Mouse (Mus musculus): ENCODE data around the gene Nyap1.

GRCm38 (mm10) chr5:137786109-137786942, 44.9 kb upstream of the Nyap1 start:
- TF ChIP-seq CTCF (IDR thresholded peaks at IDR 0.05; ENCODE audit: control insufficient read depth, insufficient read depth, insufficient read length) (no peak), MAX (IDR thresholded peaks at IDR 0.05) (peak; percentile 95), MYOD1 (IDR thresholded peaks at IDR 0.05; ENCODE audit: control insufficient read depth, insufficient read length, low read depth) (no peak), USF1 (IDR thresholded peaks at IDR 0.05; ENCODE audit: low read depth) (peak; percentile 89)
